Mouse (Mus musculus): Measurements from ENCODE around the gene Sec14l1. TPM values are rescaled to one million over a fixed set of nuclear protein-coding genes. Genes with fewer than 3 reads are reported as not detected.

Sec14l1 gene
- polyA plus RNA-seq, 1 experiment from 2014 or later, result 67.0 TPM

DNA sequence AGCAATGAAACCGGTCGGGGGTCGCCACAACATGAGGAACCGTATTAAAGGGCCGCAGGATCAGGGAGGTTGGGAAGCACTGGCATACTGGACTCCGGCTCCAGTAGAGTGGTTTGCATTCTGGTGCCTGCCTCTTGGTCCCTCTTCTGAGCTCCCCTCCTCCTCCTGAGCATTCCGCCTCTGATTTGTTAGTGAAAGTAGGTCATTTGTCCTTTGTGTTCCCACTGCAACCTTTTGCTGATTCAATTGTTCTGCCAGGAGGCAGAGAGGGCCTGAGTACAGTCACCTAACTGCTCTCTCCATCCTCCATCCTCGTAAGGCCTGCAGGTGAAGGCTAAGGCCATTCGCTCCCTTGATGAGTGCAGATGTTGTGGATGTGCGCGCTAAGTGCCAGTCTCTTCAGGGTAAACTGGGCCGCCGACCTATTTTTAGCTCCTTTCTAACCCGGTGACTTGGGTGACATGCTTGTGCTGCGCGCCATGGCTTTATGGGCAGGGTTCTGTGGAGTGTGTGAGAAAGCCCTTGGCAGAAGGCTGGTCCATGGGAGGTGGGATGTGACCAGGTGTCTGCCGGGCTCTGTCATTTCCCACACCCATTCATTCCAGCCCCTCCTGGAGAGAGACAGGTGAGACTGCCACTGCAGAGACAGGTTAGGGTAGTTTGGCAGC lies 8.6 kb downstream of the Sec14l1 start:
- ATAC-seq, result no peak
- H3K27me3 ChIP-seq, result no peaks in the 10 kb centered on the region
- 0 out of 2 replicates have a peak overlapping the region, but pooled peaks have one; percentile 7 for H3K9ac ChIP-seq (replicated peaks)
- H3K4me3 ChIP-seq (replicated peaks), result no peak overlapping the region
- peaks cover 77% of the 10 kb centered on the region for H3K4me1 ChIP-seq (replicated peaks)
- no peaks in the 10 kb centered on the region for H3K9me3 ChIP-seq
- H3K4me2 ChIP-seq (replicated peaks), result no peak overlapping the region
- no peak overlapping the region for H3K27ac ChIP-seq
- whole genome bisulfite sequencing, result 83% methylated on average over 17 of the region's 17 CpGs
- 0 out of 2 replicates have a peak, but pooled peaks cover 11% of the 10 kb centered on the region for H3K36me3 ChIP-seq

DNA sequence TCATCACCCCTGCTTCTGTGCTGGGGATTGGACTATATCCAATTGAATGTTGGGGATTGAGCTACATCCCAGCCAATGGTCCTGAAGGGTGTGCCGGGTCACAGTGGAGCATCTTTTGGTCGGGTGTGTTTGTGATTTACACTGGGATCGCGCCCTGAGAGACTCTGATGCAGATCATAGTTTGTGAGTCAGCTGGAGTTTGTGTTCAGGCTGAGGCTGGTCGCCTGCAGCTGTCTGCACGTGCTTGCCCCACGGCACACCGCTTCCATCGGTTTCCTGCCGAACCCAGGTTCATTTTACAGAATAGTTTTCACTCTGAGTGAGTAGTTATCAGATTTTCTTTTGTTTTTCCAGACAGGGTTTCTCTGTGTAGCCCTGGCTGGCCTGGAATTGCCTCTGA lies 9.6 kb downstream of the Sec14l1 start:
- H3K9ac ChIP-seq (replicated peaks), result no peak overlapping the region

GRCm38 (mm10) chr11:117127250-117127837 lies 12.4 kb downstream of the Sec14l1 start:
- WGBS, result 69% methylated on average over 13 of the region's 13 CpGs
- Histone ChIP-seq H3K9me3 (no peaks in the 10 kb centered on the region), H3K27ac (peak overlapping the region; percentile 74), H3K4me3 (replicated peaks) (no peak overlapping the region), H3K4me2 (replicated peaks) (no peak overlapping the region), H3K9ac (replicated peaks) (no peak overlapping the region), H3K36me3 (peaks cover 11% of the 10 kb centered on the region; the same call in 1 of the 2 replicates), H3K4me1 (replicated peaks) (peaks cover 64% of the 10 kb centered on the region), H3K27me3 (no peaks in the 10 kb centered on the region)
- ATAC-seq, result 0 out of 2 replicates have a peak, but pooled peaks have one; percentile 43

More for the DNA sequence above, 9.6 kb downstream of the Sec14l1 start:
- ATAC-seq, result no peak
- Histone ChIP-seq H3K4me1 (replicated peaks) (peaks cover 76% of the 10 kb centered on the region), H3K9me3 (no peaks in the 10 kb centered on the region), H3K36me3 (0 out of 2 replicates have a peak, but pooled peaks cover 11% of the 10 kb centered on the region), H3K27me3 (no peaks in the 10 kb centered on the region), H3K4me3 (replicated peaks) (no peak overlapping the region), H3K4me2 (replicated peaks) (no peak overlapping the region), H3K27ac (no peak overlapping the region)
- WGBS, result 80% methylated on average over 10 of the region's 10 CpGs

GRCm38 (mm10) chr11:117127931-117128548 lies 13.1 kb downstream of the Sec14l1 start:
- Histone ChIP-seq H3K27ac (peak overlapping the region; percentile 74), H3K36me3 (peaks cover 18% of the 10 kb centered on the region; the same call in 1 of the 2 replicates), H3K9me3 (no peaks in the 10 kb centered on the region), H3K27me3 (no peaks in the 10 kb centered on the region), H3K9ac (replicated peaks) (no peak overlapping the region; the same call in 1 of the 2 replicates), H3K4me1 (replicated peaks) (peaks cover 57% of the 10 kb centered on the region), H3K4me2 (replicated peaks) (no peak overlapping the region), H3K4me3 (replicated peaks) (no peak overlapping the region)
- peak; percentile 51; the same call in 1 of the 2 replicates for ATAC-seq
- WGBS, result 27% methylated on average over 12 of the region's 12 CpGs

GRCm38 (mm10) chr11:117129473-117129872 lies 14.5 kb downstream of the Sec14l1 start:
- no peak overlapping the region for H3K4me2 ChIP-seq (replicated peaks)
- no peak overlapping the region for H3K4me3 ChIP-seq (replicated peaks)
- no peak overlapping the region for H3K27ac ChIP-seq
- H3K9ac ChIP-seq (replicated peaks), result 0 out of 2 replicates have a peak overlapping the region, but pooled peaks have one; percentile 7
- no peaks in the 10 kb centered on the region for H3K9me3 ChIP-seq
- peaks cover 43% of the 10 kb centered on the region for H3K4me1 ChIP-seq (replicated peaks)
- 48% methylated on average over 11 of the region's 11 CpGs for WGBS
- ATAC-seq, result 0 out of 2 replicates have a peak, but pooled peaks have one; percentile 43
- no peaks in the 10 kb centered on the region for H3K27me3 ChIP-seq
- H3K36me3 ChIP-seq, result peaks cover 18% of the 10 kb centered on the region; the same call in 1 of the 2 replicates

DNA sequence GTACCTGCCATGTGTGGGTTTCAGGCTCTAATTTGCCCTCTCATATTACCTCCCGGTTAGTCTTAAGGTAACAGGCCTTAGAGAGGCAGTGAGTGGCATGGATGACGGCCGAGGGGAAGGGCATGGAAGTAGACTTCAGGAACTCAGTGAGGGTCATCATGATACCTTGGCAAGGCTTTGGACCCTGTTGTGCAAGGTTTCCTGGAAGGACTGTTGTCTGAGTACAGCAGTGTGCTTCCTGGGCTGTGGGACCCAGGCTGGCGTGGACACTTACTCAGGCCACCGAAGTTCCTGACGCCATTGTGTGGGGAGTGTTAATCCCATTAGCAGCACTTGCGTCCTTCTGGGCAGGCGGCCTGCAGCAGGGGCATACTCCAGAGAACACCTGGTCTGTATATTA lies 15.1 kb downstream of the Sec14l1 start:
- H3K27me3 ChIP-seq, result no peaks in the 10 kb centered on the region
- no peak overlapping the region for H3K4me2 ChIP-seq (replicated peaks)
- peaks cover 49% of the 10 kb centered on the region for H3K4me1 ChIP-seq (replicated peaks)
- no peak overlapping the region for H3K9ac ChIP-seq (replicated peaks)
- H3K36me3 ChIP-seq, result peaks cover 18% of the 10 kb centered on the region; the same call in 1 of the 2 replicates
- H3K27ac ChIP-seq, result no peak overlapping the region
- no peaks in the 10 kb centered on the region for H3K9me3 ChIP-seq
- no peak for ATAC-seq
- 47% methylated on average over 8 of the region's 8 CpGs for WGBS
- H3K4me3 ChIP-seq (replicated peaks), result no peak overlapping the region

GRCm38 (mm10) chr11:117130888-117131287 lies 15.9 kb downstream of the Sec14l1 start:
- Histone ChIP-seq H3K9ac (replicated peaks) (no peak overlapping the region), H3K27ac (peak overlapping the region; percentile 26; the same call in 1 of the 2 replicates), H3K9me3 (no peaks in the 10 kb centered on the region), H3K27me3 (no peaks in the 10 kb centered on the region), H3K4me3 (replicated peaks) (no peak overlapping the region), H3K4me2 (replicated peaks) (no peak overlapping the region), H3K4me1 (replicated peaks) (peaks cover 57% of the 10 kb centered on the region), H3K36me3 (peaks cover 18% of the 10 kb centered on the region; the same call in 1 of the 2 replicates)
- WGBS, result 45% methylated on average over 5 of the region's 5 CpGs
- ATAC-seq, result no peak

DNA sequence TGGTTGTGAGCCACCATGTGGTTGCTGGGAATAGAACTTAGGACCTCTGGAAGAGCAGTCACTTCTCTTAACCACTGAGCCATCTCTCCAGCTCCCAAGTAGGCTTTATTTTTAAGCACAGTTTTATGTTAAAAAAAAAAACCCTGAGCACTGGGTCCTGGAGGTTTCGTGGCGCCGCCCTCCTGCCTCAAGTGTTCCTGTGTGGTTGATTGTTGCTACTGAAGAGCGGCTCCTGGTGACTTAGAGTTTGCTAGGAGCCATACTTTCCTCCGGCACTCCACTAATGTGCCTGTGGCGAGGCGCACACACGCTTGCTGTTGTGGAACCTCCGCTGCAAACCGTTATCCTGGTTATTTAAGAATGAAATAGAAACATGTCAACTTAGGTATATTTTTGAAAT lies 16.5 kb downstream of the Sec14l1 start:
- H3K9ac ChIP-seq (replicated peaks), result no peak overlapping the region
- H3K27ac ChIP-seq, result no peak overlapping the region
- no peak overlapping the region for H3K4me2 ChIP-seq (replicated peaks)
- ATAC-seq, result no peak
- H3K9me3 ChIP-seq, result no peaks in the 10 kb centered on the region
- peaks cover 60% of the 10 kb centered on the region for H3K4me1 ChIP-seq (replicated peaks)
- WGBS, result 96% methylated on average over 10 of the region's 10 CpGs
- H3K27me3 ChIP-seq, result no peaks in the 10 kb centered on the region
- H3K4me3 ChIP-seq (replicated peaks), result no peak overlapping the region
- peaks cover 18% of the 10 kb centered on the region; the same call in 1 of the 2 replicates for H3K36me3 ChIP-seq

GRCm38 (mm10) chr11:117134776-117135387 lies 19.9 kb downstream of the Sec14l1 start:
- Histone ChIP-seq H3K9me3 (no peaks in the 10 kb centered on the region), H3K9ac (replicated peaks) (0 out of 2 replicates have a peak overlapping the region, but pooled peaks have one; percentile 36), H3K27ac (no peak overlapping the region), H3K4me1 (replicated peaks) (peaks cover 29% of the 10 kb centered on the region), H3K36me3 (peaks cover 13% of the 10 kb centered on the region; the same call in 1 of the 2 replicates), H3K4me2 (replicated peaks) (0 out of 2 replicates have a peak overlapping the region, but pooled peaks have one; percentile 12), H3K27me3 (no peaks in the 10 kb centered on the region), H3K4me3 (replicated peaks) (no peak overlapping the region)
- no peak for ATAC-seq
- 60% methylated on average over 23 of the region's 23 CpGs for WGBS

DNA sequence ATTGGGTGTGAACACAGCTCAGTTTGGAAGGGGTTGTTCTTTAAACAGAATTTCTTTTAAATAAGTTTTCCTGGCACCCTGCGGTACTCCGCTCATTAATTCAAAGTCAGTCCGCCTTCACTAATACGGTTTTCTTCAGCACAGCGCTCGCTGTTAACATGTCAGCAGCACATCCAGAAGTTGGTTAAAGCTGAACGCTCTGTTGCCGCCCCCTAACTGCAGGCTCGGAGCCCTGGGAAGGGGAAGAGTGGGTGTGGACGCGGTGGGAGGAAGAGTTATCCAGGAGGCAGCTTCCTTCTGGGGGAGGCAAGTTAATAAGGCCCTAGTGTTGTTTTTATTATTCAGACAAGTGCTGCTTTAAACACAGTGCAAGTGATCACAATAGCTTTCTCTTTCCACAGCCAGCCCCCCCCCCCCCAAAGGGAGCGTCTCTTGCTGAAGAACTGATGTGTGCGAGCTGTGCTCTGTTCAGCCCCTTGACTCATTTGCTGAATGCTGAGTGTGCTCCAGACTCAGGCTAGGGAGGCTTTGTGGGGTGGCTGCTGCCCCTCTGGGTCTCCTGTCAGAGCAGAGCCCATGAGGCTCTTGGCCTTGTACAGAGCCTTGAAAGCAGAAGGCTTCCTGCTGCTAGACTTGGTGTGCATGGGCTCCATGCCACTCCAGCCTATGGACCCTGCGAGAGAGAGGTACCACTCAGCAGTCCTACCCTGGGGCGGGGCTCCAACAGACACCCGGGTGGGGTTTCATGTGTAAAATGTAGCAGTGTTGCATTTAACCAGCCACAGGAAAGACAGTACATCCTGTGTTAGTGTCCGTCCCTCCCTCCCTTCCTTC lies 20.7 kb downstream of the Sec14l1 start:
- H3K9ac ChIP-seq (replicated peaks), result peak overlapping the region; percentile 41; the same call in 1 of the 2 replicates
- 28% methylated on average over 17 of the region's 17 CpGs for WGBS
- no peaks in the 10 kb centered on the region for H3K27me3 ChIP-seq
- ATAC-seq, result no peak
- H3K9me3 ChIP-seq, result no peaks in the 10 kb centered on the region
- peak overlapping the region; percentile 12; the same call in 1 of the 2 replicates for H3K4me2 ChIP-seq (replicated peaks)
- peaks cover 13% of the 10 kb centered on the region; the same call in 1 of the 2 replicates for H3K36me3 ChIP-seq
- H3K27ac ChIP-seq, result peak overlapping the region; percentile 35
- no peak overlapping the region for H3K4me3 ChIP-seq (replicated peaks)
- H3K4me1 ChIP-seq (replicated peaks), result peaks cover 21% of the 10 kb centered on the region

DNA sequence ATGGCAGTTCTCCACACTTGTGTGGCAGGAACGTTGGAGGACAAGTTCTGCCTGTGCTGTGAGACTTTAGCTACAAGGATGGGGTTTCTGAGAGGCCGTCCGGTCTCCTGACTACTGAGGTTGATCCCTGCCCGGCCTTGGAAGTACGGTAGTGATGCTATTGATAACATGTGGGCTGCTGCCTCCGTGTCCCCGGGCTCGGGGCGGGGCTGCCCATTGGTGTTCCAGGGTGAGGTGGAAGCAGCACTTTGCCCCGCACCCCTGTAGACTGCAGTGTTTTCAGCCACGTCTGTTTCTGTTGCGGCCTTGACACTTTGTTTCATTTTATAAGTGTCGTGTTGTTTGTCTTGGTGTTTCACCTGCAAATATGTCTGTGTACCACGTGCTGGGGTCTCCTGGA lies 21.9 kb downstream of the Sec14l1 start:
- H3K4me3 ChIP-seq (replicated peaks), result no peak overlapping the region
- WGBS, result 93% methylated on average over 14 of the region's 14 CpGs
- no peak overlapping the region for H3K9ac ChIP-seq (replicated peaks)
- H3K9me3 ChIP-seq, result no peaks in the 10 kb centered on the region
- no peak overlapping the region for H3K4me2 ChIP-seq (replicated peaks)
- H3K27ac ChIP-seq, result no peak overlapping the region
- peaks cover 21% of the 10 kb centered on the region for H3K36me3 ChIP-seq
- H3K4me1 ChIP-seq (replicated peaks), result peaks cover 17% of the 10 kb centered on the region
- no peaks in the 10 kb centered on the region for H3K27me3 ChIP-seq
- no peak for ATAC-seq
